Mouse (Mus musculus) brain, embryonic 18.5 days (tissue): ENCODE results near the gene Naip5.
"Not testable (repeated sequence)": the region's sequence is repeated elsewhere in the genome, so short reads cannot be mapped to it uniquely, and the experiment has no call there.

Experiments used
- DNase-seq: peaks from one replicate; pipeline ENCODE4 v3.0.0-alpha.2; 2012; ENCODE audit warnings: low read depth, low spot score

The Naip5 gene

GRCm38 (mm10) chr13:100246223-100246622, at the start of gene Naip5:
Gene Naip5 (minus strand): TSS chr13:100246323.
- DNase-seq: not testable (repeated sequence)

GRCm38 (mm10) chr13:100284611-100285010, 38.5 kb upstream of the Naip5 start:
- no peak for DNase-seq

DNA sequence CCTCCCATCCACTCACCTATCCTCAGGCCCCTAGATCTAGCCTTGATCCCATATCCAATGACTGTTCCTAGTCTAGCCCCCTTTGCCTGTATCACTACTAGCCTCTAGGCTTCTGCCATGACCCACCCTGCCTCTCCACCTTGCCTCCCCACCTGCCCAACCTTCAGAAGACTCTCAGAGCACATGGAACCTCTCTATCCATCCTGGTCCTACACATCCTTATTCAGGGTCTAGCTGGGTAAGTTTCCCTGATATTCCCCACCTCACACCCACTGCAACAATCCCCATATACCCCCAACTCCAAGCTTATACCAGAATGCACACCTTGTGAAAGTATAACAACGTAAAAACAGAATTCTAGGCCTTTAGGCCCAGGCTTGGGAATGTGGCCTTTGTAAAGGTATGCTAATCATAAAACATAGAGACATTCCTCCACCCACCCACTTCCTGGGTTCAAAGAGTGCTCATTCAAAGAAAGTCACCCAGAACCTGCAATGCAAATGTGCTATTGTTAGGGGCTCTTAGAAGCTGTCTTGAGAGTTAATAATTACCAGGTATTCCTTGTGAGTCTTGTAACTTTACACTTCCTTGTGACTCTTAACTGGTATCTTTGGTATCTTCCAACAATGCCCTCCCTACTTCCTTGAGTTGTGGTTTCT, 25.5 kb upstream of the Naip5 start:
- DNase-seq: not testable (repeated sequence)

DNA sequence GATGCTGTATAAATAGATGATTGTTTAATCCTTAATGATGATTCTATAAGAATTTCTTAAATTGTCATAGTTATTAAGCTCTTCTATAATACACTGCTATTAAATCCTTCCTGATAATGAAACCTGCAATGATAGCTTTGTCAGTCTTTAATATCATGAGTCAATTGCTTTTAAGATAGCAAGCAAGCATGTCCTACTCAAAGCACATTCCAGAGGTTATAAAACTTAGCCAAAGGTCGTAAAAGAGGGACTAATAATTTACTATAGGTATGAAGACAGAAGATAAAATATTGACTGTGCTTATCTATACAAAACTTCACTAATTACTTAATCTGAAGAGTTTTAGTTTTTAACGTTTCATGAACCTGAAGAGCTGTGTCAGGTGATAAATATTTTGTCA, 10.9 kb upstream of the Naip5 start:
- DNase-seq: not testable (repeated sequence)

GRCm38 (mm10) chr13:100255925-100256324, 9.8 kb upstream of the Naip5 start:
- not testable (repeated sequence) for DNase-seq

- not testable (repeated sequence) for DNase-seq
Observed at GRCm38 (mm10) chr13:100251897-100252296, 5.8 kb upstream of the Naip5 start.

DNA sequence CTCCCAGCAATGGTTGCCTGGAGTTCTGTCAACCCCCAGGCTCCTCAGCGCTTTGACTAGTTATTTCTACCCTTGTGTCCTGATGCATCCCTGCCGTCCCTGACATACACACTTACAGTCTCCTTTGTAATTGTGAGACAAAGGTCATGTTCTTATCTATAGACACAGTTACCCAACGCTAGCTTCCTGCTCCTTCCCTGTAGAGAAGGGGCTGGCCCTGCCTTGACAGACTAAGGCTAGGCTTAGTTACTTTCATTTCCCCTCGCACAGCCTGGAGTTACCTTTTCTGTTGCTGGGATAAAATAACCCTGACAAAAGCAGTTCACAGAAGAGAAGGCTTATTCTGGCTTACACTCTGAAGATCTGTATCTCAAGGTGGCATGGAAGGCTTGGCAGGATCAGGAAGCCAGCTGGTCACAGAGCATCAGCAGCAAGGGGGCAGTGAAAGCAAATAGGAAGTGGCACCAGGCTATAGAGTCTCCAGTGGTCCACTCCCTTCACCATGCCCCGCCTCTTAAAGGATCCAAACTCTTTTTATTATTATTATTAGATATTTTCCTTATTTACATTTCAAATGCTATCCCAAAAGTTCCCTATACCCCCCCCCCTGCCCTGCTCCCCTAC, 885 bp upstream of the Naip5 start:
- DNase-seq: not testable (repeated sequence)

- DNase-seq: no peak
Observed at GRCm38 (mm10) chr13:100243702-100244101, 2.4 kb downstream of the Naip5 start.

GRCm38 (mm10) chr13:100213683-100214082, 32.4 kb downstream of the Naip5 start:
- not testable (repeated sequence) for DNase-seq

- no peak for DNase-seq
Observed at GRCm38 (mm10) chr13:100210540-100210939, 35.6 kb downstream of the Naip5 start.

DNA sequence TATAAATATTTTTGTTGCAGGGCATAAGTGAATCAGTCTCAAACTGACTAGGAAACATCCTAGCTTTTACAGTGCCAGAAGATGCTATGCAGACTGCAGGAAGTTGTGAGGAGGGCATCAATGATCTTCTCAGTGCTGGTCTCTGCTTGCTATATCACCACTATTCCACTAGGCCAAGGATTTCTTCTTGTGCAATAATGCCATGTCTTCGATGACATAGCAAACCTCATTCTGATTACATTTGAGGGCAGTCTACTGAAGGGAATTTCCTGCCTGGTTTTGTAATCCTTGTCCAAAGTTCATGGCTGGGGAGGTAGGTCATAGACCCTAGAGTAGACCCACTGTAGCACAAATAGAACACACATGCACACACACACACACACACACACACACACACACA, 42.8 kb downstream of the Naip5 start:
- DNase-seq: no peak

GRCm38 (mm10) chr13:100201659-100202333, 44.3 kb downstream of the Naip5 start, which contains the start of gene Naip2:
Gene Naip2 (minus strand): TSS chr13:100202092.
- not testable (repeated sequence) for DNase-seq

DNA sequence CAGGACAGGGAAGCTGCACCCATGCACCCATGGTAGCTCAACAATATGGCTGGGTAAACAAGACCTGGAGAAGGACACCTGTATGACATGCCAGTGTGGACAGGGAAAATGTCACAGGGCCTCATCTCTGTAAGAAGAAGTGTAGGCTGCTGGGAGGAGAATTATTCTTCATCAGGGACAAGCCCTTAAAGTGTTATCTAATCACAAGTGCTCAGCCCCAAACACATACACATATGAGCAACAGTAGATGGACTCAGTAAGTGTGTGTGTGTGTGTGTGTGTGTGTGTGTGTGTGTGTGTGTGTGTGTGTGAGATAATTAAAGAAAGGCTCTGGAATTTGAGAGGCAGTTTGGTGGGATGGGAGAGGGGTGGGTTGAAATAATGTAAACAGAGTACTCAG, 45.3 kb downstream of the Naip5 start:
- DNase-seq: no peak

GRCm38 (mm10) chr13:100195421-100195820, 50.7 kb downstream of the Naip5 start:
- no peak for DNase-seq

GRCm38 (mm10) chr13:100183111-100183510, 63.0 kb downstream of the Naip5 start:
- DNase-seq: not testable (repeated sequence)

DNA sequence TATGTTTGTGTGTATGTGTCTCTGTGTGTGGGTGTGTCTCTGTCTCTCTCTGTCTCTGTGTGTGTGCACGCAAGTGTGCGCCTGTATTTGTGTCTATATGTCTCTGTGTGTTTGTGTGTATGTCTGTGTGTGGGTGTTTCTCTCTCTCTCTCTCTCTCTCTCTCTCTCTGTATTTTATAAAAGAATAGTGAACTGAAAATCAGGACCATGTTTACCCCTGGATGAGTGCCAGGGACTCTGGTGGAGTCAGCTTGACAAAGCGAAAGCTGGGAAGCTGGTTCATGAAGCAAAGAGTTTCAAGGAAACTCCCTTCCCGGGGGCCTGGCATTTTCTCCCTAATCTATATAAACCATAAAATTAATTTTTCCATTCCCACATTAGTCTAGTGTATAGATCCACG, 71.8 kb downstream of the Naip5 start:
- DNase-seq: not testable (repeated sequence)

GRCm38 (mm10) chr13:100166378-100166777, 79.7 kb downstream of the Naip5 start:
- not testable (repeated sequence) for DNase-seq

DNA sequence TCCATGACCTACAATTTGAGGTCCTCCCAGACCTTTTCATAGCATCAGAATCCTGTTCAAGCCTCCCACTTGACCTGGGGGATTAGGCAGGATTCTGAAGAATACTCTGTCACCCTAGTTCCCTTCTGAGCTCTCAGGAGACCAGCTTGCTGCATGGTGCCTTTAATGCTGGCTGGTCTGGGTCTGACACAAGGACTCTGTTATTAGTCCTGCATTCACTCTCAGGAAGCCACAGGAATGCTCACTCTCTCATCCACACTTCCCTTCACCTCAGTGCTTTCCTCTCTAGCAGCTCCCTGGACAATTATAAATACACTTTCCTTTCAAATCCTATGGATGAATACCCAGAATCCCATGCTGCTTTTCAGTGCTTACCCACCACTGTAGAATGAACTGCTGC, 83.7 kb downstream of the Naip5 start:
- not testable (repeated sequence) for DNase-seq
